Mouse (Mus musculus) forebrain, embryonic 13.5 days (tissue): Measurements from ENCODE around the gene Nid1. TPM values are rescaled to one million over a fixed set of nuclear protein-coding genes. Genes with fewer than 3 reads are reported as not detected.
"Not testable (repeated sequence)": the region's sequence is repeated elsewhere in the genome, so short reads cannot be mapped to it uniquely, and the experiment has no call there.

ENCODE experiments used
- ATAC-seq: fragments of 200-750 bp; cut with Nextera tagmentation; 2 replicates; pipeline ENCODE4 v1.8.0; 2017
- H3K27ac ChIP-seq: fragments of 300-500 bp; sonication (generic); 2 replicates; pipeline ENCODE4 v1.5.1; 2015; ENCODE audit warnings: inconsistent platforms, mild to moderate bottlenecking, moderate library complexity
- H3K27me3 ChIP-seq: fragments of 300-500 bp; sonication (generic); 2 replicates; pipeline ENCODE4 v1.6.1; 2015; ENCODE audit warnings: mild to moderate bottlenecking, inconsistent platforms
- H3K36me3 ChIP-seq: fragments of 300-500 bp; sonication (generic); 2 replicates; pipeline ENCODE4 v1.6.1; 2015; ENCODE audit warnings: mild to moderate bottlenecking, inconsistent platforms; ENCODE audit not compliant: poor library complexity, severe bottlenecking
- H3K4me1 ChIP-seq: fragments of 300-500 bp; sonication (generic); 2 replicates; pipeline ENCODE4 v1.6.1; 2015; ENCODE audit warnings: inconsistent platforms
- H3K4me2 ChIP-seq: fragments of 300-500 bp; sonication (generic); 2 replicates; pipeline ENCODE4 v1.6.1; 2015; ENCODE audit warnings: inconsistent platforms, mild to moderate bottlenecking, moderate library complexity
- H3K4me3 ChIP-seq: fragments of 300-500 bp; sonication (generic); 2 replicates; pipeline ENCODE4 v1.5.1; 2015; ENCODE audit warnings: mild to moderate bottlenecking, inconsistent platforms
- H3K9ac ChIP-seq: fragments of 300-500 bp; sonication (generic); 2 replicates; pipeline ENCODE4 v1.6.1; 2015; ENCODE audit warnings: mild to moderate bottlenecking, inconsistent platforms
- H3K9me3 ChIP-seq: fragments of 300-500 bp; sonication (generic); replicated peaks from 2 replicates; pipeline ENCODE4 v1.6.1; 2016; ENCODE audit warnings: inconsistent platforms
- WGBS: fragments of 180-500 bp; shearing (Covaris S2); methylation state at CpG from one replicate; pipeline ENCODE4 v1.1.7; 2015; 5-methylcytosine and 5-hydroxymethylcytosine counted together
- polyA plus RNA-seq: library from polyadenylated mRNA; unstranded; fragments of >200 nt; fragmentation: Nextera tagmentation; extraction: Ambion mirVana; gene quantifications from 2 replicates; pipeline ENCODE4 v1.2.1, GENCODE M21; 2015

Nid1 gene
- polyA plus RNA-seq, 1 experiment from 2014 or later = 14.4 TPM

DNA sequence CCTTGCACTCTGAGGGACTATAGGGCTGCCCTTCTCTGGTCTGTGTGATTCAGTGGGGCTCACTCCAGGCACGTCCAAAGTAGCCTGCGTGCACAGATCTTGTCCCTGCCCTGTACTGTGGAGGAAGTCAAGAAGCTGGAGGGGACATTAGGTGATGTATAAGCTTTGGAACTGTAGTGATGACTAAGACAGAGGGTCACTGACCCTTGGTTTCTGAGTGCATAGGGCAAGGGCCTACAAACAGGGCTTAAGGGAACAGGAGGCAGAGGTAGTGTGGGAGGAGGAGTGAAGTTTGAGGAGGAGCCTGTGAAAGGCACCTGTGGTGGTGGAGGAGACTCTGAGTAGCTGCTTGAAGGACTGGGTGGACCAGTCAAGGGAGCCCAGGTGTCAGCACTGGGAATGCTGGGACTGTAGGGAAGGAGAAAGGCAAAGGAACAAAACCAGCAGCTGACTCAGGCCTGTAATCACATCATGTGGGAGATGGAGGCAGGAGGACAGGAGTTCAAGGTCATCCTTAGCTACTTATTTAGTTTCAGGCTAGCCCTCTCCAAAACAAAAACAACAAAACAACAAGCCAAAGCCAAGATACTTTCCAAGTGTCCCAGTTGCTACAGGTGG lies 23.3 kb downstream of the Nid1 start:
- Histone ChIP-seq H3K4me2 (no peak overlapping the region), H3K4me3 (no peak overlapping the region), H3K9ac (no peak overlapping the region), H3K4me1 (no peaks in the 10 kb centered on the region), H3K27me3 (no peaks in the 10 kb centered on the region), H3K36me3 (no peaks in the 10 kb centered on the region), H3K27ac (no peak overlapping the region), H3K9me3 (no peaks in the 10 kb centered on the region)
- 91% methylated on average over 2 of the region's 2 CpGs for WGBS
- ATAC-seq = no peak

DNA sequence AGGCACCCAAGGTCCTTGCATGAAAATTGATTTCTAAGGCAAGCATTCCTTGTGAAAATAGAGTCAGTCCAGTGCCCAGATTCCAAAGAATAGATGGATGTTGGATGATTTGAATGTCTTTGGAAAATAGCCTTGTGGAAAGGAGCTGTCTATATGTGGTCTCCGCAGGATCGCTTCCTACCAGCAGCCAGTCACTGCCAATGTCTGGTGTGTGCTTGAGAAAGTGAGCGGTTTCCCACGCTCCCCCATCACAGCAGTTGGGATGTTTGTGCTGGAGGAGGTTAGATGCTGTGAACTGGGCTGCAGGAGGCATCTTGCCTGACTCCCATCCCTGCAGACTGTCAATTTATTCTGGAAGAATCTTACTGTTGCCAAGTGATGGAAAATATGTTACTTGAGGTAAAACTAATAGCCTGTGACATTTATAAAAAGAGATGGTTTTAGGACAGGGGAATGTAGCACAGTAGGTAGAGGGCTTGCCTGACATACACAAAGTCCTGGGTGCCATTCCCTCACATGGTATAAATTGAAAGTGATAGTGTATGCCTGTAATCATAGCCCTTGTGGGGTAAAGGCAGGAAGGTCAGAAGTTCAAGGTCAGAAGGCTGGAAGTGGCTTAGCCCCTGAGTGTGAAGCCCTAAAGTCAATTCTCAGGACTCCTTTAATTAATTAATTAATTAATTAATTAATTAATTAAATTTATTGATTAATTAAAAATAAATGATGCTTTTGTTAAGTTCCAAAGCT lies 24.3 kb downstream of the Nid1 start:
- no peak overlapping the region for H3K9ac ChIP-seq
- no peaks in the 10 kb centered on the region for H3K27me3 ChIP-seq
- no peaks in the 10 kb centered on the region for H3K4me1 ChIP-seq
- H3K4me3 ChIP-seq = no peak overlapping the region
- no peaks in the 10 kb centered on the region for H3K9me3 ChIP-seq
- no peaks in the 10 kb centered on the region for H3K36me3 ChIP-seq
- no peak overlapping the region for H3K27ac ChIP-seq
- 84% methylated on average over 4 of the region's 4 CpGs for WGBS
- no peak for ATAC-seq
- no peak overlapping the region for H3K4me2 ChIP-seq

- WGBS = 96% methylated on average over 3 of the region's 3 CpGs
- no peak for ATAC-seq
- Histone ChIP-seq H3K9ac (no peak overlapping the region), H3K27ac (no peak overlapping the region), H3K36me3 (no peaks in the 10 kb centered on the region), H3K4me2 (no peak overlapping the region), H3K4me1 (no peaks in the 10 kb centered on the region), H3K27me3 (no peaks in the 10 kb centered on the region), H3K4me3 (no peak overlapping the region), H3K9me3 (no peaks in the 10 kb centered on the region)
Measured at GRCm38 (mm10) chr13:13463949-13464348, 26.6 kb downstream of the Nid1 start.

DNA sequence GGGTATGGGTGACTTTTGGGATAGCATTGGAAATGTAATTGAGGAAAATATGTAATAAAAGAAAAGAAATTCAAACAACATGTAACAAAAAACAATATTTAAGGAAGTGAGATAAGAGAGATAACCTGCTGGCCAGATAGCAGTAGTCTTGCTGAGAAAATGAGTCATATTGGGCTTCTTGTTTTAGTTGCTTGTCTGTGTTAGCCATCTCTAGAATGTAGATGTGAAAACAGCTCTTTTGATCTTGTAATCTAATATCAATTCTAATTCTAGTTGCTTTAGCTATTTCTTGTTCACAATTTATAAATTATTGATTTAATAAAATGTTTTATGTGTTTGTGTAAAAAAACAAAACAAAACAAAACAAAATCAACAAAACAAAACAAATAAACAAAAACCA lies 29.9 kb downstream of the Nid1 start:
- H3K27ac ChIP-seq, H3K36me3 ChIP-seq, H3K9me3 ChIP-seq, H3K4me1 ChIP-seq, ATAC-seq, H3K4me2 ChIP-seq, H3K4me3 ChIP-seq, H3K27me3 ChIP-seq, H3K9ac ChIP-seq: not testable (repeated sequence)

DNA sequence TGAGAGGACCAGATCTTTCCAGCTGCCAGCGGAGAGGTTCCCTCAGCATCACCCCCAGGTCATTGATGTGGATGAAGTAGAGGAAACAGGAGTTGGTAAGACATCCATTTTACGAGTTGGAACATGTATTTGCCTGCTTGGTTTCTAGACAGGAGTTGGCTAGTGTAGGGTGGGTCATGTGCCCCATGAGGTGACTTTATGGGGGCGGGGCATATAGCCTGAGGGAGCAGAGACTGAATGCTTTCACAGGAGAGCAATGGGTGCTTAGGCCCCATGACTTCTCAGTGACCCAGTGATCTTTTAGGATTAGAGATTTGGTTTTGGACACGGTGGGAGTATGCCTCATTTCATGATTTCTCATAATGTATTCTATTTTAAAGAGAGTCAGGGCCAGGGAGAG lies 31.2 kb downstream of the Nid1 start:
- Histone ChIP-seq H3K4me3 (no peak overlapping the region), H3K4me2 (no peak overlapping the region), H3K27ac (no peak overlapping the region), H3K9ac (no peak overlapping the region), H3K27me3 (no peaks in the 10 kb centered on the region), H3K4me1 (no peaks in the 10 kb centered on the region), H3K36me3 (no peaks in the 10 kb centered on the region), H3K9me3 (no peaks in the 10 kb centered on the region)
- WGBS = 78% methylated on average over 4 of the region's 4 CpGs
- ATAC-seq = no peak

- Histone ChIP-seq H3K27me3 (no peaks in the 10 kb centered on the region), H3K4me1 (no peaks in the 10 kb centered on the region), H3K9me3 (no peaks in the 10 kb centered on the region), H3K4me2 (no peak overlapping the region), H3K27ac (no peak overlapping the region), H3K4me3 (no peak overlapping the region), H3K9ac (no peak overlapping the region), H3K36me3 (no peaks in the 10 kb centered on the region)
- ATAC-seq = peak; percentile 57; the same call in 1 of the 2 replicates
- WGBS = 83% methylated on average over 3 of the region's 3 CpGs
Measured at GRCm38 (mm10) chr13:13471334-13471757, 34.0 kb downstream of the Nid1 start.

- H3K4me2 ChIP-seq = not testable (repeated sequence)
- 79% methylated on average over 3 of the region's 3 CpGs for WGBS
Measured at GRCm38 (mm10) chr13:13474464-13474863, 37.1 kb downstream of the Nid1 start.

GRCm38 (mm10) chr13:13474991-13475390 lies 37.6 kb downstream of the Nid1 start:
- H3K4me2 ChIP-seq = no peak overlapping the region
- 76% methylated on average over 1 of the region's 2 CpGs for WGBS
- no peaks in the 10 kb centered on the region for H3K27me3 ChIP-seq
- no peaks in the 10 kb centered on the region for H3K4me1 ChIP-seq
- H3K36me3 ChIP-seq = no peaks in the 10 kb centered on the region
- H3K9ac ChIP-seq = no peak overlapping the region
- no peaks in the 10 kb centered on the region for H3K9me3 ChIP-seq
- ATAC-seq = no peak
- no peak overlapping the region for H3K4me3 ChIP-seq
- no peak overlapping the region for H3K27ac ChIP-seq

More at GRCm38 (mm10) chr13:13474464-13474863, 37.1 kb downstream of the Nid1 start:
- H3K4me3 ChIP-seq, H3K36me3 ChIP-seq, H3K9me3 ChIP-seq, H3K9ac ChIP-seq, ATAC-seq, H3K27ac ChIP-seq, H3K27me3 ChIP-seq, H3K4me1 ChIP-seq: not testable (repeated sequence)

- Histone ChIP-seq H3K4me2 (no peak overlapping the region), H3K27me3 (no peaks in the 10 kb centered on the region), H3K36me3 (no peaks in the 10 kb centered on the region), H3K27ac (no peak overlapping the region), H3K4me3 (no peak overlapping the region), H3K9me3 (no peaks in the 10 kb centered on the region), H3K9ac (no peak overlapping the region), H3K4me1 (peaks cover 8% of the 10 kb centered on the region; the same call in 1 of the 2 replicates)
- ATAC-seq = no peak
- 93% methylated on average over 2 of the region's 2 CpGs for WGBS
Measured at GRCm38 (mm10) chr13:13476568-13476967, 39.2 kb downstream of the Nid1 start.

GRCm38 (mm10) chr13:13477046-13477445 lies 39.7 kb downstream of the Nid1 start:
- Histone ChIP-seq H3K9ac (no peak overlapping the region), H3K27ac (no peak overlapping the region), H3K9me3 (no peaks in the 10 kb centered on the region), H3K4me2 (no peak overlapping the region), H3K4me1 (peaks cover 9% of the 10 kb centered on the region; the same call in 1 of the 2 replicates), H3K4me3 (no peak overlapping the region), H3K36me3 (no peaks in the 10 kb centered on the region), H3K27me3 (no peaks in the 10 kb centered on the region)
- ATAC-seq = no peak
- WGBS = 89% methylated on average over 2 of the region's 2 CpGs

- Histone ChIP-seq H3K4me3 (no peak overlapping the region), H3K9me3 (no peaks in the 10 kb centered on the region), H3K27me3 (no peaks in the 10 kb centered on the region), H3K4me2 (no peak overlapping the region), H3K36me3 (no peaks in the 10 kb centered on the region), H3K27ac (no peak overlapping the region), H3K9ac (no peak overlapping the region), H3K4me1 (peaks cover 9% of the 10 kb centered on the region; the same call in 1 of the 2 replicates)
- WGBS = 0% methylated on average over 2 of the region's 2 CpGs
- ATAC-seq = no peak
Measured at GRCm38 (mm10) chr13:13479986-13480385, 42.6 kb downstream of the Nid1 start.

- 31% methylated on average over 5 of the region's 5 CpGs for WGBS
- no peak overlapping the region for H3K27ac ChIP-seq
- peak; percentile 68 for ATAC-seq
Measured at GRCm38 (mm10) chr13:13481033-13481432, 43.7 kb downstream of the Nid1 start.

More at GRCm38 (mm10) chr13:13481033-13481432, 43.7 kb downstream of the Nid1 start:
- H3K9ac ChIP-seq = no peak overlapping the region
- H3K4me1 ChIP-seq = peaks cover 9% of the 10 kb centered on the region; the same call in 1 of the 2 replicates
- no peaks in the 10 kb centered on the region for H3K27me3 ChIP-seq
- H3K4me2 ChIP-seq = no peak overlapping the region
- no peak overlapping the region for H3K4me3 ChIP-seq
- H3K9me3 ChIP-seq = no peaks in the 10 kb centered on the region
- H3K36me3 ChIP-seq = no peaks in the 10 kb centered on the region
